Mouse (Mus musculus): ENCODE measurements around the gene Magi3.

DNA sequence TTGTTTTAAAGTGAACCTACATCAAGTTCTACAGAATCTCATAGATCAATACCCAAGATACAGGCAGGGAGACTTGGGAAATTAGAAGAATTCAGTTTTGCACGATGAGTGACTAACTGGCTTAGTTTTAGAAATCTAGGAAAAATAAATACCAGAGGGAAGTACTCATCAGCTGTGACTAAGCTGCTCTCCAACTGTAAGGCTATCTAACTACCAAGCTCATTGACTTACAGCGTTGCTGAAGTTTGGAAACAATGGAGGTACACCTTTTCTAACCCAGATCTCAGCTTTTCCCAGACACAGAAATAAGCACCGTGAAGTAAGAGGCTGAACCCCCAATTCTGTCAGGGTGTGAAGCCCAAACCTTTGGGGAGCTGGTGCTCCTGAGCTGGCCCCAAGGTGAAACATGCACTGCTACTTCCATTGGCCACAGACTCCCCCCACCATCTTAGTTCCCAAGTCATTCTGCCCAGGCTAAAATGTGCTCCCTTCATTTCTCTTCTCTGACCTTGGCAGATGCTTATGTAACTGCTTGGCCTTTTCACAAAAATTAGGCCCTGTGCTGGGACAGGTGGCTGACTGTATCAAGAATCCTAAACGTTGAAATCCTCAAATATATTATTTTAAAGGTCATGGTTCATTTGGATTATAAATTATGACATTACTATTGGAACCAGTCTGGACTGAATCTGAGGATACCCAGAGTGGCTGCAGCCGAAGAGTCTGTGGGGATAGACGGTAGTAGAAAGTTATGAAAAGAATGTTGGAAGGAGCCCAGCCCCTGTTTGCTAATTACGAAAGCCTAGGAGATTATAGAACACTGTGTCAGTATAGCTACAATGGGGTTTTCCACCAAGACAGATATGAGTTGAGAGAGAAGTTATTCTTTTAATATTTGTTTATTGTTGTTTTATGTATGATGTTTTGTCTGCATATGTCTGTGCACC, 13.5 kb upstream of the Magi3 start:
- TF ChIP-seq CTCF (IDR thresholded peaks at IDR 0.05; ENCODE audit: extremely low read depth, insufficient read length, insufficient replicate concordance, low read depth, low read length) (no peak), POLR2A (IDR thresholded peaks at IDR 0.05; ENCODE audit: low read depth, low read length) (no peak)

All from small intestine, adult 2 months (tissue).